Mouse (Mus musculus) brain, embryonic 14.5 days (tissue): ENCODE measurements at regions not wholly inside any gene's neighbourhood (a gene's known extent, or its start where the extent isn't known, plus 50 kb on each side); places are given as distances from the start of the nearest gene placed in this dataset.

Experiments used
- CTCF ChIP-seq: fragments of 200-500 bp; IDR thresholded peaks from 2 replicates; pipeline ENCODE4 v1.5.1; 2012; ENCODE audit warnings: inconsistent platforms, mild to moderate bottlenecking, moderate library complexity, borderline replicate concordance; ENCODE audit not compliant: insufficient read depth, insufficient read length; ENCODE audit errors: extremely low read depth
- POLR2A ChIP-seq: fragments of 200-500 bp; IDR thresholded peaks from 2 replicates; pipeline ENCODE4 v1.6.1; 2012; ENCODE audit warnings: mild to moderate bottlenecking, inconsistent platforms, borderline replicate concordance; ENCODE audit not compliant: poor library complexity, insufficient read depth, insufficient read length, severe bottlenecking; ENCODE audit errors: extremely low read depth

DNA sequence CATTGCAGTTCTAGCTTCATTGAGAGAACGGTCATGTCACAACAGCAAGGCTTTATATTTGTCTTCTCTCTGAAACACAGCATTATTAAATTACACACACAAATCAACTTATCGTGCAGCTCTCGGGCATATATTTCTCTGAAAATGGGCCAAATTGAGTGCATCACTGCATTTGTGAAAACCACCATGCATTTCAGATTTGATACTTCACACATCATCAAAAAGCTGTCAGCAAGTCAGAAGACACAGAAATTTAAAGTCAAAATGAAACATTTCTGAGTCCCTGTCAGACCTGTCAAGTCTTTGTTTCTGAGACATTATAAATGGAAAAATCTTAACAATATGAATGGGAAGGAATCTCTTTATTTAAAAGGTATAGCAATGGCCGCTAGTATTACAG is 215.3 kb downstream of the Mospd2 start:
- TF ChIP-seq POLR2A, result no peak
- TF ChIP-seq CTCF, result no peak
